Mouse (Mus musculus) large intestine, adult 2 months (tissue): Measurements from ENCODE around the gene Gm49450. TPM values are rescaled to one million over a fixed set of nuclear protein-coding genes. Genes with fewer than 3 reads are reported as not detected.
"Not testable (repeated sequence)": the region's sequence is repeated elsewhere in the genome, so short reads cannot be mapped to it uniquely, and the experiment has no call there.

Source experiments
- DNase-seq: peaks from one replicate; pipeline ENCODE4 v3.0.0-alpha.2; 2012; ENCODE audit warnings: low read depth, low spot score
- WGBS: fragments of 180-500 bp; shearing (Covaris S2); methylation state at CpG from one replicate; pipeline ENCODE4 v1.1.7; 2018; 5-methylcytosine and 5-hydroxymethylcytosine counted together
- polyA plus RNA-seq: library from polyadenylated mRNA; depleted of rRNA; stranded (reverse); fragments of >200 nt; gene quantifications from 2 replicates; pipeline ENCODE4 v1.2.3, GENCODE M21; 2012

Gm49450 gene
- polyA plus RNA-seq, 1 experiment: 0.55 TPM

DNA sequence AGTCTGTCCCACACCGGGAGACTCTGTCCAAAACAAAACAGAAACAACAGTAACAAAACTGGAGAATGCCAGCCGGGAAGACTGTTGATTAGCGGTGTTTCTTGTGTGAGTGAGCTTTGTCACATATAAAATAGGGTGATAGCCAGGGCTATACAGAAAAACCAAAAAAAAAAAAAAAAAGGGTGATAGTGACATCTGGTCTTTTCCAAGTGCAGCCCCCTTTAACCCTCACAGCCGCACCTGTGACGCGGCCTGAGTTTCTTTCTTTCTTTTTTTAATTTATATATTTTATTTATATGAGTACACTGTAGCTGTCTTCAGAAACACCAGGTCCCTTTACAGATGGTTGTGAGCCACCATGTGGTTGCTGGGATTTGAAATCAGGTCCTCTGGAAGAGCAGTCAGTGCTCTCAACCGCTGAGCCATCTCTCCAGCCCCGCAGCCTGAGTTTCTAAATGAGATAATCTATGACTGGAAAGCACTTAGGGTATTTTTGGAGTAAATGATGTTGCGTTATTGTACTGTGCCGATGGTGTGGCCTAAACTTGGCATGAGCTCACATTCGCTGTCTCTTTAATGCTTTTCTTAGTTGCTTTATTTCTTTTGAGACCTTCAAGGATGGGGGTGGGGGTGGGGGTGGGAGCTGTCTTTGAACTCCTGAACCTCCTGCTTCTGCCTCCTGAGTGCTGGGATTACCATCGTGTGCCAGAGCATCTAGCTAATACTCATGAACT lies 32.8 kb upstream of the Gm49450 start:
- no peak for DNase-seq
- 45% methylated on average over 12 of the region's 12 CpGs for WGBS

DNA sequence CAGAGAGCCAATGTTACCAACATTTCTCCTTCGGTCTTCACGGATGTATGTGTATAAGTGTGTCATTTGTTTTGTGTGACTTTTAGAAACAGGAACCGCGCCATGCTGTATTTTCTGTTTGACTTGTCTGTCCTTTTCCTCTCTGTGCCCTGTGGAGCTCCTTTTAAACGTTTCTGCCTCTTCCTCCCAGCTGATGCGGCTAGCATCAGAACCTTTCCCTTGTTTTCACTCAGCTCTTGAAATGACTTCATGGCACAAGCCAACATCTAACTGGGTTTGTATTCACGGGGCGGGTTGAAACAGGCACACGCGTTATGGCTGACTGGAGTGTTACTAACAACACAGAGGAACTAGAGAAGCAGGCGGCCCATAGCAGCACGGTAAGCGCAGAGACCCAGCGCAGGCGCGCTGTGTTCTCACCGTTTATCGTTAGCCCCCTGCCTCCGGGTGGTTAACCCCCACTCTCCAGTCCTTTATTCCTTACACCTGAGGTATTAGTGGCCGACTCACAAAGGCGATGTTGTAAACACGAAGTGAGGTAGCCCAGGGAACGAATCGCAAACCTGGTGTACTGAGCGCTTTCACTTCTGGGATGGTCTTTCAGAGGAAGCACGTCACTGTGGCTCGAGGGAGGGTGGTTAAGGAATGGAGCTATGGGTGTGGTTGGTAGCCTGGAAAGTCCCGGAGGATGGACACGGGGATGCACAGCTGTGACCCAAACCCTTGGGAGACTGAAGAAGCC lies 32.1 kb upstream of the Gm49450 start:
- DNase-seq: peak; percentile 78

DNA sequence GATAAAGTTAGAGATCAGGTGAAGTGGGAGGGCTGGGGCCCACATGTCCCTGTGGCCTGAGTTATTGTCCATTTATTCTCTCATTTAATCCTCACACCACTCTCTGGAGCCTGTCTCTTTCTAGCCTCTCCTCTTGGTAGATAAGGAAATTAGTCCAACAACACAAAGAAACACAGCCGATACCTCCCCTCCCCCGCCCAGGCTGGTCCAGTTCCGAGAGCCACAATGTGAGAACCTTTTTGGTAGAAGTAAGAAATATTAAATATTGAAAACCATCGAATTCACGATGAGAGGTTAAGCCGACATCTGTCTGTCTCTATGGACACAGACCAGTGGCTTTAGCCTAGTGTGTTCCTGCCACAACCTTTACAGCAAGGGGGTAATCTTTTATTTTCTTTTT lies 31.3 kb upstream of the Gm49450 start:
- WGBS: 65% methylated on average over 6 of the region's 6 CpGs
- DNase-seq: no peak

More for the DNA sequence above, 32.1 kb upstream of the Gm49450 start:
- under 1% methylated on average over 29 of the region's 29 CpGs for WGBS

DNA sequence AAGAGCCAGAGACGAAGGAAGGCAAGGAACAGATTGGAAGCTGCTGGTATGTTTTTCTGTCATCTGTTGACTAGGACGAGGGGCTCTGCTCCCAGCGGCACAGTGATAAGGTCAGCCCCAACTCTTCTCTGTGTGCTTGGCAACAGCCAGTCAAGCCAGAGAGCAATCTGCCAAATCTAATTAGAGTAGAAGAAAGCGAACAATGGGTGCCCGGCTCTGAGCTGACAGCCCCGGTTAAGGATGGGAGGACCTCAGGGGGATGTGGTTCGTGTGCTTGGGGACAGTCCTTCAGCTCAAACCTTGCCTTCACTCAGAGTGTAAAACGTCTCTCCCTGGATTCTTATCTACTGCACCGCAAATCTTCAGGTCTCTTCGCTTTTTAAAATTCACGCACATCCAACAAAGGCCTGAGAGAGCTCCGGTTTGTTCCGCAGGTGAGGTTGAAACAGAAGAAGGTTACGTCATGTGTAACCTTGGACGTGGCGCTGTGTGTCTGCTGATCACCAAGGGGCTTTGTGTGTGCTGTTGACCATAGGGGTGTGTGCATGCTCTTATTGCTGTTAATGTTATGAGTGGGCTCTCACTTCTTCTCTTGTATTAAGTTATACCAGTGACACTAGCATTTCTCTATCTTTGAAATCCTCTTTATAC lies 30.2 kb upstream of the Gm49450 start:
- no peak for DNase-seq
- 71% methylated on average over 16 of the region's 16 CpGs for WGBS

DNA sequence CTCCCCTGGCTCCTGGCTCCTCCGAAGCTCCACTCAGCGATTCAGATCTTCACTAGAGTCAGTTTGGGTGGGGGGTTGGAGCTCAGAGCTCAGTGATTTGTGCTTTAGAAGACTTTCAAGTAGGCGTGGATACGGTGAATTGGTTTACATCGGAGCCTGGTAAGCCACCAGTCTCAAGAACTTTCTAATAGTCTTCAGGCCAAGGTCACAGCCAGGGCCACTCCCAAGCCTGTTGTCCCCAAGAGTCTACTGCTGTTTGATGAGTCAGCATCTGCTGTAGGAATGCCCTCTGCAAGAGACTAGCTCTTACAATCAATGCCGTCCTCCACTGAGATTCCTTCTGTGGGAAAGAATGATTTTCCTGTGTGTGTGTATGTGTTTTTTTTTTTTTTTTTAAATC lies 28.7 kb upstream of the Gm49450 start:
- no peak for DNase-seq
- WGBS: 77% methylated on average over 6 of the region's 6 CpGs

DNA sequence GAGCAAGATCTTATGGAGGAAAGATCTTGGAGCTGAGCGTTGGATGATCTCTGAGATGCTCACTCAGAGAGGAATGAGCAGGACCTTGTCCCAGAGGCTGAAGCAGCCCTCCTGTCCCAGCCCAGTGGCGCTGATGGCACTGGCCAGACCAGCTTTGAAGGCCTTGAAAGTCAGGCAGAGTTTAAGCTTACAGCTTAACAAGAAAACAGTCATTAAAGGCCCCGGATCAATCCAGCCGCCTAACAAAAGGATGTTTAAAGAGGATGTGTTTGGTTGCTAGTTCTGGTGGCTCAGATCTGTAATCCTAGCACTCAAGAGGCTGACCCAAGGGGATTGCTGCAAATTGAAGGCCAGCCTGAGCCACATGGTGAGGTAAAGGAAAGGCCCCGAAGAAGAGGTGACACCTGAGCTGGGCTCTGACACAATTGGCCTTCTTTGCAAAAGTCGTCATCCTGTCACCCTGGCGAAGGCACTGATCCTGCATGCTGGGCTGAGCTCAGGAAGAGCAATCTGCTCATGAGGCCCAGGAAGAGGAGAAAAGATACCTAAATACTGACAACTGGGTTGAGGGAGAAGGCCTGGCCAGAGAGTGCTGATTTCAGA lies 26.8 kb upstream of the Gm49450 start:
- 64% methylated on average over 7 of the region's 7 CpGs for WGBS

DNA sequence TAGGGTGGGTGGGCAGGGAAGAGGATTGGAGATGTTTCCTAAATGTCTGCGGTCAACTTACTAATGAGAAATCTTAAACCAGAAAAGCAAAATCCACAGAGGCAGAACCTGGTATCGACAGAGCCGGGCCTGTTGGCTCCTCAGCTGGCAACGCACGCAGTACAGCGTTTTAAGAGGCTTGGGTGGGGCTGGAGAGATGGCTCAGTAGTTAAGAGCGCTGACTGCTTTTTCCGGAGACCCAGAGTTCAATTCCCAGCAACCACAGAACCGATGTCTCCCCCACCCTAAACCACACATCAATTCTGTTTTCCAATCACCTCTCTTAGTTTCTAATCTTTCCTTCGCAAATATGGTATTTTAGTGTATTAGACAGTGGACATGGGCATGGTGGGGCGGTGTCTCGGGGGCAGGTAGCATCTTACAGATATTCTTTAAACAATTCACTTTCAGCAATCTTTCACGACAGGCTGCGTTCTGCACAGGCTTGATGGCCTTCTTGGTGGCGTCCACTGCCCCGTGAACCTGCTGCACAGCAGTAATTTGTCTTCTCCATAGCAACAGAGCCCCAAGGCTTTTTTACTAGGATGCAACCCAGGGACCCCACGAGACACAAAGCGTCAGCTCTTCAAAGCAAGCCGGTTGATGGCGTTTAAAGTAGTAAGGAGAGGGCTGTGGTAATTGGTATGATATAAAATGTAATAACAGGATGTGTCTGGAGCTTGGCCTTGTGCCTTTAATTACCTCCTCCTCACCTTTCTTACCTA lies 25.2 kb upstream of the Gm49450 start:
- 59% methylated on average over 20 of the region's 20 CpGs for WGBS

More for the DNA sequence above, 26.8 kb upstream of the Gm49450 start:
- no peak for DNase-seq

DNA sequence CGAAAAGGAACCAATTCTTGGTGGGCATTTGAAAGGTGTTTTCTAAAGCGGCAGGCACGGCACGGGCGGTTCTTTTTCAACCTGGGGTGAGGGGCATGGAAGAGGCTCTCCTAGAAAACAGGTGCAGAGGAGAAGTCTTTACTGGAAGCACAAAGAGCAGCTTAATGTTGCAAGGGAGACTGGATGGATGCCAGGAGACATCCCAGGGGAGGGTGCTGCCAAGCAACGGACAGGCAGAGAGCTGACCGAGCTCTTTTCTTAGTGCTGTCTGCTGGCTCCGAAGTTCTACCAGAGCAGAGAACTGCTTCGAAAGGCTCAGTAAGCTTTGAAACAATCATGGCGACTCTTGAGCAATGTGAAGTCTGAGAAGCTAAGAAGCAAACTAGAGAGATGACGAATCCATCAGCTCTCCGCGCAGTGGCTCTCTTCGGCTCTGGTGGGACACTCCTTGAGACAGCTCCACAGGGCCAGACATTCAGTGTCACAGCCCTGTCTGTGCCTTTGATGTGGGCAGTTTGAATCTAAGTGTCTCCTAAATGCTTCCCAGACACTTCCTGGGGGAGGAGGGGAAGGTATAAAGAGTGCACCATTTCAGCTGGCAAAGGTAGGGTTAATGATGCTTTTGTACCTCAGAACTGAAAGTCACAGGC lies 24.5 kb upstream of the Gm49450 start:
- DNase-seq: no peak
- WGBS: 68% methylated on average over 14 of the region's 14 CpGs

More for the DNA sequence above, 25.2 kb upstream of the Gm49450 start:
- no peak for DNase-seq

DNA sequence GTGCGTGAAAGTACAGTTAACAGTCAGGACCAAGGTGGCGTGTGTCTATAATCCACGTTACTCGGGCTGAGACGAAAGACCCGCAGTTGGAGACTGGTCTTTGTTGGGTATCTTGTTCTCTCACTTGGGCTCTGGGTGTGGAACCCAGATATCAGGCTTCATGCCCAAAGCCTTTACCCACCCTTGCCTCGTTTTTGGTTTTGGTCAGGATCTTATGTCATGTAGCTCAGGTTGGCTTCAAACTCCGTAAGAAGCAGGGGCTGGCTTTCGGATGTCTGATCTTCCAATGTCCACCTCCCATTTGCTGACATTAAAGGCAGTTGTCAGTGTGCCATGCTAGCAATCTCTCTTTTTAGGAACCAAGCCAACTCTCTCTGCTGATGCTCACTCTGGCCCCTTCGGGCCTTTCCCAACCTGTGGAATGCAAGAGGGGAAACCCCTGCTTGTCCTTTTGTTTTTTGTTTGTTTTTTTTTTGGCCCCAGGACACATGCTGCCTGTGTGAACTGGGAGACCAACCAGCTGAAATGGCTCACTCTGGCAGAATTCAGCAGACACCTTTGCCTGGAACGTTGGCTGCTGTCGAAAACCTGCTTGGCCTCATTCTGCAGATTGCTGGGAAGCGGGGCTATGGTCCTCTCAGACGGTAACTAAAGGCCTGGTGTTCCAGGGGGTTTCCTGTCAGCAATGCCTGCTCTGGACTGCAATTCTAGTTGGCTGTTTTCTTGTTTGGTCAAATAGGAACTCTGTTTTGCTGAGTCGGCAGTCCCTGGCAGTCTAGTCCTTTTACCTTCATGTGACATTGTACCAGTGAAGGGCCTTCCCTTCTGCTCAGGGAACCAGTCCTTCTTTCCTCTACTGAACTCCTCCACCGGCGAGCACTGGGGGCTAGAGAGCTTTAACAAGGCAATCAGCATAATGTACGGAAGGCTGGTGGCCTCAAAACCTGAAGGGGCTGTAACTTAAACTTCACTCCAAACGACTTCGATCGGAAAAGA lies 23.7 kb upstream of the Gm49450 start:
- WGBS: 80% methylated on average over 21 of the region's 21 CpGs
- no peak for DNase-seq

DNA sequence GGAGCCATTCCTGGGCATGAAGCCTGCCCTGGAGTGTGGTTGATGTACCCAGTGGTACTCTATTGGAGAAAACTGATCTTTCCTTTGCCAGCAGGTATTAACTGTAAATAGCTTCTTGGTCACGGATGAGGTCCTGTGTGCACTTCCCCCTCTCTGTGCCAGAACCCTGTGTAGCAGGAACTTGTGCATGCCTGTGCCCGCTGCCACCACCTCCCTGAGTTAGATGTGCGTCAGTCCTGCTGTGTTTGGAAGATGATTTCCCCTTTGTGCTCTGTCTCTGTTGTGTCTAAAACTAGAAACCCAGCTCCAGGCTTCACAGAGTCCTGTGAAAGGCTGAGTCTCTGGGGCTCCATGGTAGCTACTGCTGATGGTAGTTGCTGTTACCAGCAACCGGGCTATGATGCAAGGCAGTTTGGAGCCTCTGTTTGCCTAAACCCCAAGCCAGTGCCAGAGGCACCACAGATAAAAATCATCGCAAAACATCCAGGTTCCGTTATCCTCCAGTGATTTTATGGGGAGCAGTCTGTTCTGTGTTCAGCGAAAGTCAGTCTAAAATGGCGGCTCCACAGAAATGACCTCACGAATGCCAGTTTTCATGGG lies 19.8 kb upstream of the Gm49450 start:
- DNase-seq: no peak
- 73% methylated on average over 9 of the region's 9 CpGs for WGBS

DNA sequence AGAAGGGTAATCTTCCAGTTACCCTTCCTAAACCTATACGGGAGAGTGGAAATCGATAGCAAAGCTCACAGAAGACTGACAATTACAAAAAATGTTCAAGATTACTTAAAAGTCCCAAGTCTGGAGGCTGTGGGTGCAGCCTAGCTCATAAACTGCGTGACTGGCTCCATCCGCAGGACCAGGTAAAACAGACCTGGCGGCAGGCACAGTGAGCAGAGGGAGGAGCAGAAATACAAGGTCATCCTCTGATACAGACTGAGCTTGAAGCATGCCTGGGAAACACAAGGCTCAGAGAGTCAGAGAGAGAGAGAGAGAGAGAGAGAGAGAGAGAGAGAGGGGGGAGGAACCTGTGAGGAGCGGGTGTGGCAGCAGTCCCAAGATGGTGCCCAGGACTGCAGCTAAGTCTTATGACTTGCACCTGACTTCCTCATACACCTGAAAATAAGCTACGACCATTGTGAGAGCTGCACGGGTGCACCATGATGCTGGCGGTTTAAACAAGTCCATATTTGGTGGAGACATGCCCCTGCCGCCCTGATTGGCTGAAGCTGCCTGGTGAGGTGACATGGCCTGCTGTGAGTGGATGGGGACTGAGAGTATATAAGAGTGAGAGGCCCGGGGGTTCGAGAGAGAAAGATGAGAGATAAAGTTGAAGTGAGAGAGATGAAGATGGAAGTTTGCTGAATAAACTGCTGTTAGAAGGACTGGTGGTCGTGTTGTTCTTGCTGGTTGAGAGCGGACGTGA lies 18.4 kb upstream of the Gm49450 start:
- WGBS: 66% methylated on average over 15 of the region's 15 CpGs
- DNase-seq: not testable (repeated sequence)

DNA sequence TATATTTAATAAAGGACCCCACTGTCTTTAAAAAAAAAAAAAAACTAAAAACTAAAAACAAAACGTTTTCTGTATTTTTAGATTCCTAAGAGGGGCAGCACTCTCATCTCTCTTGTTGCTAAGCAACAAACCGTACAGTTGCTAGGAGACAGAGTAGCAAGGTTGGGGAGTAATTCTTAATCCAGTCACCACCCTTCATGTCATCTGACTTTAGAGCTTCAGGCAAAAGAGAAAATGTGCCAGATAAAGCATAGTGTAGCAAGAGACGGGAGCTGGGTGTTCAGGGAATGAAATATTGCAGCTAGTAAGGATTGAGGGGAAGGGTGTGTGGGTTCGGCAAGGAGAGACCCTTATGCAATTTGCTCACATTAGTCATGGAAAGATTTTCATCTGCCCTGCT lies 17.8 kb upstream of the Gm49450 start:
- WGBS: 62% methylated on average over 4 of the region's 4 CpGs
- DNase-seq: no peak

DNA sequence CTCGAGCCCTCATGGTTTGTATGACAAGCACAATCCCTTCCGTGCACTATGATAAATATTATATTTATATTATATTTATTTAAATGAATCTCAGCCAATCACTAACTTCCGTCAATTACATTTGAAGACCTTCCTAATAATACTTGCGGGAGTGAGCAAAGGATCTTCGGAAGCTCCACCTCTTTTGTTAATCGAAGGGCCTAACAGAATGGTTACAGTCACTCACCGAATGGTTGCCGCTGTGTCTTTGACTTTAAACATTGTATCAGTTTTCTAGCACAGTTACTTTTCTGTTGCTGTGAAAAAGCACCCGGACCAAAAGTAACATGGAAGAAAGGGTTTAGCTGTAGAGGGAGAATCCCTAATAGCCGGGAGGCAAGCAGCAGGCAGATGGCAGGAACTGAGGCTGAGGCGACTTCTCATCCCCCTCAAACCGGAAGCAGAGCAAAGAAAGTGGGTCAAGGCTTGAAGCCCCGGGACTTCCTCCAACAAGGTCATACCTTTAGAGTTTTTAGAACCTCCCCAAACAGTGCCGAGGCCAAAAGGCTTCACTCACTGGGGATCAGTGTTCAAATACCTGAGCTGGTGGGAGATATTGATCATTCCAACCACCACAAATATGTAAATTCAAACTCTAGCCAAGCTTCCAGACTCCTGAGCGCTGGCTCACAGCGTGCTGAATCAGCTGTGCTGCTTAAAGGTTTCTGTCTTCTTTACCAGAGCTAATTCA lies 16.2 kb upstream of the Gm49450 start:
- WGBS: 50% methylated on average over 16 of the region's 16 CpGs
- no peak for DNase-seq

DNA sequence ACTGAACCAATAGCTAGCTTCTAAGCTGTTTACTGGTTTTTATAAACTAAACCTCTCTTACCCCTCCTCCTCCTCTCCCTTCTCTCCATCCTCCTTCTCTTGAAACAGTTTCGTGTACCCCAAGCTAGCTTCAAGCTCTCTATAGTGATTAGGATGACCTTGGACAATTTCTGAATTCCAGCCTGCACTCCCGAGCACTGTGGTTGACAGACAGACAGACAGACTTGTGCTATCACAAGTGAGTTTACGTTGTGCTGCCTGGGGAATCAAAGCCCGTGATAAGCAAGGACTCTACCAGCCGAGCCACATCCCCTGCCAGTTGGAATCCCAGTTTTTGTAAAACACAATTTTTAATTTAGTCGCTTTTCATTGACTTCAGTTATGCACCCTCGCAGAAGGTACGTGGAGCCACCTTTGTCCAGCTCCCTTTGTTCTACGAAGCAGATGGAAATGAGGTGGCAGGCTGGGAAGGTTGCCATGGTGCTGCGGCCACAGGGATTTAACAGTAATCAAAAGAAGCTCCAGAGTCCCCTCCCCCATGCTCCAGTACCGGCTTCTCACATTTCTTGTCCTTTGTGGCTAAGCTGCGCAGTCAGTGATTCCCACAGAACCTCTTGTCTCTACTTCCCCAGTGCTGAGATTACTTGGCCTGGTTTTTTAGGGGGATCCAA lies 15.5 kb upstream of the Gm49450 start:
- WGBS: 57% methylated on average over 12 of the region's 12 CpGs

DNA sequence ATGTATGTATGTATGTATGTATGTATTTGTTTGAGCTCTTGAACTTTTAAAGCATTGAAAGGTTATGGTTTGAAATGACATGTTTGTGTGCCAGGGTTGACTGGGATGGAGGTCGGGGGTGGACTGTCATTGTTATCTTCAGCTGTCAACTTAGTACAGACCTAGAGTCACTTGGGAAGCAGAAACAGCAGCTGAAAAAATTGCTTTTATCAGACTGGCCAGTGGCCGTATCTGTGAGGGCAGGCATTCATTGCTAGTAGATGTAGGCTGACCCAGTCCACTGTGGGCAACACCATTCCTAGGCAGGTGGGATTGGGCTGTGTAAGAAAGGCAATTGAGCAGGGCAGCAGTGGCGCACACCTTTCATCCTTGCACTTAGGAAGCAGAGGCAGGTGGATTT lies 6.2 kb upstream of the Gm49450 start:
- no peak for DNase-seq
- WGBS: 81% methylated on average over 3 of the region's 3 CpGs

More for the DNA sequence above, 15.5 kb upstream of the Gm49450 start:
- DNase-seq: no peak
